Mouse (Mus musculus) layer of hippocampus, adult 18-20 months (tissue): ENCODE measurements around the gene Rufy3. TPM values are rescaled to one million over a fixed set of nuclear protein-coding genes. Genes with fewer than 3 reads are reported as not detected.

Experiments
- DNase-seq, 2 experiments: peaks; one replicate each; pipeline ENCODE4 v3.0.0; 2022; ENCODE audit warnings: low spot score in 2 of 2
- total RNA-seq, 2 experiments: library from RNA; stranded (reverse); gene quantifications; 2 replicates each; pipeline ENCODE4 v1.2.3; 2021

Gene Rufy3
- total RNA-seq, 2 experiments from 2014 or later, result 159 to 169 TPM

DNA sequence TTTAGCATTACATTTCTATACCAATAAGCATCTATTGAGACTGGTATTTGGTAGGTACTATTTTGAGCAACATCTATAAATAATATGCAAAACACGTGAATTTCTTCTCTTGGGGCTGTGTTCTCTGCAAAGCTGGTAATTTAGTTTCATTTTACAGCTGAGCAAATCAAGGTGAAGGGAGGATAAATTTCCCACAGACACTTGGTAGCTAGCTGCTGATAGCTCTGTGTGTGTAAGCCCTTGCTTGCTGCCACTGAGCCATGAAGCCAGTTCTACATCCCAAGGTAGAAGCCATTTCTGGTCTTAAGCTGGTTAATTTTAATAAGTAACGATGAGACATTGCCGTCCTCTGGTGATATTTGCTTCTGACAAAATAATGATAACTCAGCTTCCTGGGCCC lies 10.0 kb downstream of the Rufy3 start:
- DNase-seq, result no peak

DNA sequence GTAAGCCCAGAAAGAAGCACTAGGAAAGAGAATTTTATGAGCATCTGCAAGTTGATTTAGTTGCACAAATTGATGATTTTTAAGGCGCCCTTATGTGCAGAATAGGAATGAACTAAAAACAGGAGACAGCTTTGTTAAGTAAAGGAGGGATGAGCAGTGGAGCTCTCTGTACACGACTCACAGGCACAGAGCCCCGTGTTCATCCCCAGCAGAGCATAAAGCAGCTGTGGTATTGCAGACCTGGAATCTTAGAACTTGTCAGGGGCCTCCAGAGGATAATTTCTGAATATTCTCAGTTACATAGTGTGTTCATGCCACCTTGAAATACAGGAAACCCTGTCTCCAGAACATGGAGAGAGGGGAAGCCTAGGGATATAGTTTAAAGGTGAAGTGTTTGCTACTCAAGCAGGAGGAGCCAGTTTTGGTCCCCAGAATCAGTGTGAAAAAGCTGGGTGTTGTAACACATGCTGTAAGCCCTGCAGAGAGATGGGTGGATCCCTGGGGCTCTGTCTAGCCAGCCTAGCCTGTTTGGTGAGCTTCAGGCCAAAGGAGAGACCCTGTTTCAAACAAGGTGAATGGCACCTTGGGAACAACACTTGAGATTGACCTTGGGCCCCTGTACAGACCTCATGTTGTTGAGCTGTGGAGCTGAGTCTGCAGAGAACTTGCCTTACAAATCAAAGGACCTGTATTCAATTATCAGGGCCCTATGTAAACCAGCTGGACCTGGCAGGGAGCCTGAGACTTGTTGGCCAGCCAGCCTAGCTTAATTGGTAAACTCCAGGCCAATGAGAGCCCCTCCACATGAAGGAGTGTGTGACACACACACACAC lies 10.9 kb downstream of the Rufy3 start:
- no peak for DNase-seq

DNA sequence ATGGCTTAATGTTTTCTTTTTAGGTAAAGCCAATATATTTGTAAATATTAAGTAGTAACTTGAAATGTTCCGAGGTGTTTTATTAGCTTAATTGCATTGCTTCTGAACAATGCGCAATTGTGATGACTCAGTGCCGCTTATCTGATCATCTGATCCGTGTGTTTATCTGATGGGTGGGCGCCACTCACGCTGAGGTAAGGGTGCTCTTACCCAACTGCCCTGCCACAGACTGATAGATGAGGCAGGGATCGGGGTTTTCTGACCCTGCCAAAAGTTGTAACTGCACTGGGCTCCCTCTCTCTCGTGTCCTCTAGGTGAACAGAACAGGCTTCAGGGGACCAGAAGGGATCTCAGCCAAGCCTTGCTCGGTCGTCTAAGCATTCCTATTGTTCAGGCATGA lies 15.8 kb downstream of the Rufy3 start:
- no peak for DNase-seq

DNA sequence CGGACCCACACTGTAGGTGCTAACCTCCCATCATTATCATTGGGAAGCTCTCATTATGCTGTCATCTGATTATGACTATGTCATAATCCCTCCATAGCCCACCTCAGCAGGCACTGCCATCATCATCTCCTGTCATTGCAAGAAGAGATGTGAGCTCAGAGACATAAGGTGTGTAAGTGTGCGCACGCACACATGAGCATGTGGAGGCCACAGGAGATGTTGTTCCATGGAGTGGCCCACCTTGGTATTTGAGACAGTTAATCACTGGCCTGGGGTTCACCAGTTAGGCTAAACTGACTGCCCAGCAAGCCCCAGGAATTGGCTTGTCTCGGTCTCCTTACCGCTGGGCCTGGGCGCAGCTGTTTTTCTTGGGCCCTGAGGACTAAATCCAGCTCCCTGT lies 16.5 kb downstream of the Rufy3 start:
- no peak for DNase-seq

DNA sequence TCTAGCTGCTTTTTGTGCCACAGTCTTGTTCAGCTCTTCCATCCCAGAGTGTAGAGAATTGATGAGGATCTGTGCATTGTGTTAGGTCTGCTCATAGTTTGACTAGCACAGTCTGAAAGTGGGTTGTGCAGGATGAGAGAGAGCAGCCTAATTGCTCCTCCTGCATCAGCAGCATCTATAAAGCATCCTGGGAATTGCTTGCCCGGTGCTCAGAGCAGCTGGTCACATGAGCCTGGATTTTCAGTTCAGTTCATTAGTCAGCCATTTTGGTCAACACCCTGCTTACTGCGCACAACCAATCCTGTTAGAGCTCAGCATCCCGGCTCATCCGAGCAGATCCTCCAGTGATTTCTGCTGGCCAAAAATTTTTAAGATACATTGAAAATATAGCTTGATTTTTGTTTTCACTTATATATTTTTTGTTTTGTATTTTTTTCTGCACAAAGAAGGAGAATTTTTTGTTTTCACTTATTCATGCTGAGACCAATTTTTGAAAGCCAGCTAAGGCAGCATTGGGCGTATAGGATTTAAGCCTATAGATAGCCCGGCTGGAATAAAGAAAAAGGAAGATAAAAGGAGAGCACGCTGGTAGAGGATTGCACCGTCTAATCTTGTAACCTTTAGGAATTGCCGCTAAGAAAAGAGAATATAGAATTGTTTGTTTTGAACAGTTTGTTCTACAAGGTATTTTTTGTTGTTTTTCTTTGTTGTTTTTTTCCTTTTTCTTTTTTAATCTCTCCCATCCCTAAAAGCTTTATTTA lies 18.6 kb downstream of the Rufy3 start:
- peak; percentile 92 to 97 for DNase-seq

DNA sequence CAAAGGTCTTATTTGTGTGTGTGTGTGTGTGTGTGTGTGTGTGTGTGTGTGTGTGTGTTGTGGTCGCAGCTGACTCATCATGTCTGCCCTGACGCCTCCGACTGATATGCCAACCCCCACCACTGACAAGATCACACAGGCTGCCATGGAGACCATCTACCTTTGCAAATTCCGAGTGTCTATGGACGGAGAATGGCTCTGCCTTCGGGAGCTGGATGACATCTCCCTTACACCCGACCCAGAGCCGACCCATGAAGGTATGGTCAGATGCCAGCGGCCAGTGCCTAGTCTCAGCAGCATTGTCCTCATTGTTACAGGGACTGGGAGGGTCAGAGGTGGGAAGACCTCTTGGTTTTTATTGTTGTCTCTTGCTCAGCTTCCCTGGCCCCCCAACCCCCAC lies 19.2 kb downstream of the Rufy3 start:
- DNase-seq, result peak in 1 of 2 experiments; percentile 49

DNA sequence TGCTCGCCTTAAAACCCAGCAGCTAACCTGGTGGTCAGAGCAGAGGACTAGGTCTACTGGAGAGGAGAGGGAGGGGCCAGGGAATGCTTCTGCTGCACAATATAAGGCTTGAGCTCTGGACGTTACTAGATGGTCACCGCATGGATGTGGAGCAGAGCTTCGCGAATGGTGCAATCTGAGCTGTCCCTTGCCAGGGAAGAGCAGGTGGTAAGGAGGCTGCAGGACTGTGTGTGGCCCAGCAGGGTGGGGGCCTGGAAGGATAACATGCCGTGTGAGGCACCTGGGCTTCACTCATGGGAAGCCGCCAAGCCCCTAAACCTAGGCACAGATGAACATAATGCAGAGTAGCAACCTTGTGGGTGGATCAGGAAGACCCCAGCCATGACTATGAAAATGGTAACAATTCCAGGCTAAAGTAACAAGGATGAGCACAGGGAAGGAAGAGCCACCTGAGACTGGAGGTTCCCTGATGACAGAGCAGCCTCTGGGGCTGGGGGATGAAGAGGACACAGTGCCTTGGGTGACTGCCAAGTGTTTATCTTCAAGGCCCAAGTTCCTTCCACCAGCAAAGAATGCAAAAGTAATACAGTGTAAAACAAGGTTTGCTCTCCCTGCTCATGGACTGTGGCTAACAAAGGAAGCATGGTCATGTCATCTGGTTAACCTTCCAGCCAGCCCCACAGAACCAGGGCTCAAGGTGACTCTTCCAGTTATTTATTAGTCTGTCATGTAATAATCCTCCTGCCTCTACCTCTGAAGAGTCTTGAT lies 21.8 kb downstream of the Rufy3 start:
- no peak for DNase-seq

DNA sequence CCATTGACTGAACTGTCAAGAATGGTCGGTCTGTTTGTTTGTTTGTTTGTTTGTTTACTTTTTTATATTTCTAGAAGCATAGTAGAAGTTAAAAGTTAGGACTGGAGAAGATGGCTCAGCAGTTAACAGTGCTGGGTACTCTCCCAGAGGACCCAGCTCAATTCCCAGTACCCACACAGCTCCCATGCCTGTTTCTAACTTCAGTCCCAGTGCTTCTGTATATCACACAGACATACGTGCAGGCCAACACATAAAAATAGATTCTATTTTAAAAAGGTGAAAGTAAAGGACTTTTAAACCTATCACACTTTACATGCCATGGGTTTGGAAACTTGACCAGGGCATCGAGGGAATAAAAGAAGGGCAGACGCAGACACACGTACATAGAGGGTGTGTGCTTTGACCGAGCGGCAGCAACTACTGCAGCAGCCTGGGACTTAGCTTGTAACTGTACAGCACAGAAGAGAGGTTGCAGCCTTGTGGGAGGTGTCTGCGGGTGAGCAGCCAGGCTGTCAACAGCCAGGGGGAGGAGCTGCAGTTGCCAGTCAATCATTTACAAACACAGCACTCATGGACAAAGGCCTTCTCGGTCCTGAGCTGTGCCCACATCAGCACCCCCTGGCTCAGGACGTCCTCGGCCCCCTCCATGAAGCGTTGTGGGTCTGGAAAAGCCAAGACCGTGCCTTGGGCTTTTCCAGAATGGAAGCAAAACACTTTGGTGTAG lies 22.5 kb downstream of the Rufy3 start:
- peak in 1 of 2 experiments; percentile 39 for DNase-seq

DNA sequence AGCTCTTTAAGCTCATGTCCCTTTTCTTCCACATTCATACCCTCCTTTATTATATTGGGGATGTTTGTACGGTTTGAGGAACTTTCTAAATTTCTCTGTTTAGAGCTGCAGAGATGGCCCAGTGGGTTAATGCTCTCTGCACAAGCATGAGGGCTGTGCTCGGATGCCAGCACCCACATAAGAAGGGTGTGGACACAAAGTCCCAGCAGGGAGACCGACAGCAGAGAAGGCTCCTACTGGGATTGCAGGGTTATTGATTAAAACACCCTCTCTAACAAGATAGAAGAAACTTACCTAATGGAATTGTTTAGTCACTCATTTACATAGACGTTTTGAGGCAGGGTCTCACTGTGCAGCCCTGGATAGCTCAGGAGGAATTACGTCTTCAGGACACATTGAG lies 23.6 kb downstream of the Rufy3 start:
- no peak for DNase-seq

DNA sequence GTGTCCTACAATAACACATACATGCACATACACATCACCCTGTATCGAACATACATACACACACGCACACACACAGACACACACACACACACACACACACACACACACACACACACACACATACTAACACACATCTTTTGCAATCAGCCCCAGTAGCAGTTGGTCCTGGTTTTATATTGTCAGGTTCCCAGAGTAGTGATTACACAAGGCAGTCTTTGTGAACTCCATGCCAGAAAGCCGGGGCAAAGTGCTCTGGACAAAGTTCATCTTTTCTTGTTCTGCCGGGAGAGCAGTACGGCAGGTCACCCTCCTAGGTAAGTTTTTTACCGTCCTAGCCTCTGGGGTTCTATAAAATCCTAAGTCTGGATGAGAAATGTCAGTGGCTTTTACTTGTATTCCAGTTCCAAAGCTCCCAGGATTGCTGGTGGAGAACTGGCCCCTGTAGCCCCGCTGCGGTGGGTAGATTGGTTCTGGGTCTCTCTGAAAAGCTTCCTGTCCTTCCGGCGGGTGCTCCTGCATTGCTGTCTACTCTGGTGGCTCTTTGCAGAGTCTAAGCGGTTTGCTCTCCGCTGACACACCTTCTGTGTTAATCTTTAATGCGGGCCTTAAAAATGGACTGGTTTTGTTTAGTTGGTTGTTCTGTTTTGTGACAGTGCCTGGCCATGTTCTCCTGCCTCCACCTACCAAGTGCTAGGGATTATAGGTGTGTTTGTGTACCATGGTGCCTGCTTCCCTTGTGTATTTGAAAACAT lies 28.8 kb downstream of the Rufy3 start:
- no peak for DNase-seq

DNA sequence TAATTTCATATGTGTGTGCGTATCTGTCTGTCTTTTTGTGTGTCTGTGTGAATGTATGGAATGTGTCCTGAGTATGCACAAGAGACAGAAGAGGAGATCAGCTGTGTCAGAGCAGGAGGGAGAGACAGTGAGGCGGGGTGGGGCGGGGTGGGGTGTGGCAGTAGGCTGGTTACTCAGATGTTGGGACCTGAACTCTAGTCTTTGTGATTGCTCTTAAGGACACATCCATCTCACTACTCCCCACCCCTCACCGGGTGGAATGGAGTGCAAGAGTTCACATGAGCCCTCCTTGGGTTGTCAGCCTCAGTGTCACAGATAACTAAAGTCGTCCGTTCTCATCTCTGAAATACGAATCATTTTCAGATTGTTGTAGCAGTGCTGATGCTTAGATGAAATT lies 29.3 kb downstream of the Rufy3 start:
- DNase-seq, result no peak

DNA sequence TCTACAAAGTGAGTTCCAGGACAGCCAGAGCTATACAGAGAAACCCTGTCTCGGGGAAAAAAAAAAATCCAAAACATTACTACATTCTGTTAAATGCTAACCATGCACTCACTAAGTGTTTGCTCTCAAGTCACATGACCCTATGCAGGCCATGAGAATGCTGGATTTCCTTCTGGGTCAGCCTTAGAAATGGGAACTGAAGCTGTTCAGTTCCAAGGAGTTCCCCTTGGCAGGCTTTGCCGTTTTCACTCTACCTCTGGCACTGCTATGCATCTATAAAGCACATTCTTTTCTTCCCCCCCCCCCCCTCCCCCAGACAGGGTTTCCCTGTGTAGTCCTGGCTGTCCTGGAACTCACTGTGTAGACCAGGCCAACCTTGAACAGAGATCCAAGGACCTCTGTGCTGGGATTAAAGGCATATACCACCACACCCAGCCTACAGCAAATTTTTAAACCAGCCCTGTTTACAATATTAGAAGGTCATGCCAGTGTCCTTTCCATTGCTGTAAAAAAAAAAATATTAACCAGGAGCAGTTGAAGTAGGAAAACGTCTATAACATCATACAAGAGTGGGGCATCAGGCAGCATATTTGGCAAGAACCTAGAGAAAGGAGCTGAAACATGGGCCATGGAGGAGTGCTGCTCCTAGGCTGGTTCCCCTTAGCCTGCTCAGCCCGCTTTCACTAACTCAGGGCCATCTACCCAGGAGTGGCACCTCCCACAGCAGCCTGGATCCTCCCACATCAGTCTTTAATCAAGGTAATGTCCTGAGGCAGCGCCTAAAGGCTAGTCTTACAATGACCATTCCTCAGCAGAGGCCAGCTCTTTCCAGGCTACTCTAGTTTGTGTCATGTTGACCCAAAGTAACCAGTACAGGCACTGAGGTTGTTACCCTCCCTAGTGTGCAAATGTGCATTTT lies 31.0 kb downstream of the Rufy3 start:
- DNase-seq, result no peak

DNA sequence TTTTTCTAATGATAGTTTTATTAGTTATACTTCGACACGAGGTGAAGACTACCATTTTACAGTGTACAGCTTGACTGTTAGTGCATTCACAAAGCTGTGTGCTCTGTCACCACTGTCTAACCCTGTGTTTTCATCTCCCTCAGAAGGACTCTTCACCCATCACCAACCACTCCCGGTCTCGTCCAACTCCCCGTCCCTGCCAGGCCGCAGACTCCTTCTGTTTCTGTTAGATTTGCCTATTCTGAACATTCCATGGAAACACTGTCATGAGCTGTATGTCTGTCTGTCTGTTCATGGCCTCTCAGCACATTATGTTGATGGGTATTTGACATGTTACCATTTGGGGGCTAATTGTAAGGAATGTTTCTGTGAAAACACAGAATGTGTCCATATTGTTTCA lies 34.1 kb downstream of the Rufy3 start:
- no peak for DNase-seq

DNA sequence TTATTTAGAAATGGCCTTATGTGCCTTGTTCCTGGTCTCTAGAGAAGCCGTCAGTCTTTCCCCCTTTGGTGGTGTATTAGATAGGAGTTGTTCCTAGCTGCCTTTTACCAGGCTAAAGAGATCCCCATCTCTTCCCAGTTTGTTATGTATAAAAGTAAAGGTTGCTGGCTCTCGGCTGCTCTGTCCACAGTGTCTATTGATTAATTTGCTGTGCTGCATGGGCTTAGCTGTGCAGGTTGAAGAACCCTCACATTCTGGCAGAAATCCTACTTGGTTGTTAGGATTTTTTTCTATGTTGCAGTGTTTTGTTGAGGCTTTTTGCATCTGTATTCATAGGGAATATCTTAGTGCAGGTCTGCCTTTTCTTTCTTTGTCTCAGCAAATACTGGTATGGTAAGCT lies 37.2 kb downstream of the Rufy3 start:
- DNase-seq, result no peak

DNA sequence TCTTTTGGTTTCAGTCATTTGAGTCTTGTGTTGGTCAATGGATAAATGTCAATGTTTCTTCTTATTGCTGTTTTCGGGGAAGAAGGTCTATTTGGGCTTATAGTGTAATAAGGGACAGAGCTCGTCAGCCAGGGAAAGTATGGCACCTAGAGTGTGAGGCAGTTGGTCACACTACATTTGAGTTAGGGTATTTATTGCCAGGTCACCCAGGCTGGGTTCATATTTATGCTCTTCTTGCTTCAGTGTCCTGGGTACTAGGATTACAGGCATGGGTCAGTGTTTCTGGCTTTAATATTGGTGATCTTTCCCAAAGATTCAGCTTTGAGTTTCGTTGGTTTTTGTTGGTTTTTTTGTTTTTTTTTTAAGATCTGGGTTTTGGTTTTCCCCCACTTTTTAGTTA lies 37.9 kb downstream of the Rufy3 start:
- no peak for DNase-seq

DNA sequence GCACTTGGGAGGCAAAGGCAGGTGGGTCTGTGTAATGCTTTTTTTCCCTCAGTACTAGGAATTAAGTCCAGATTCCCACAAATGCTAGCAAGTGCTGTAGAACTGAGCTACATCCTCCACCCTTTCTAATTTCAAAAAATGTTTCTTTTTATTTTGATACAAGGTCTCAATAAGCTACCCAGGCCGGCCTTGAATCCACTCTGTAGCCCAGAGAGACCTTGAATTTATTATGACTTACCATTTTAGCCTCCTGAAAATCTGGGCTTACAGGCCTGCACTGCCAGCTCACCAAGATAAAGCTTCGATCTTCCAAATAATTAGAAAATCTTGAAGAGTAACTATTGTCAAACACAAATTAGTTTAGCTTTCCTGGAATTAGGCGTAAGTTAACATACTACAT lies 39.2 kb downstream of the Rufy3 start:
- DNase-seq, result no peak

DNA sequence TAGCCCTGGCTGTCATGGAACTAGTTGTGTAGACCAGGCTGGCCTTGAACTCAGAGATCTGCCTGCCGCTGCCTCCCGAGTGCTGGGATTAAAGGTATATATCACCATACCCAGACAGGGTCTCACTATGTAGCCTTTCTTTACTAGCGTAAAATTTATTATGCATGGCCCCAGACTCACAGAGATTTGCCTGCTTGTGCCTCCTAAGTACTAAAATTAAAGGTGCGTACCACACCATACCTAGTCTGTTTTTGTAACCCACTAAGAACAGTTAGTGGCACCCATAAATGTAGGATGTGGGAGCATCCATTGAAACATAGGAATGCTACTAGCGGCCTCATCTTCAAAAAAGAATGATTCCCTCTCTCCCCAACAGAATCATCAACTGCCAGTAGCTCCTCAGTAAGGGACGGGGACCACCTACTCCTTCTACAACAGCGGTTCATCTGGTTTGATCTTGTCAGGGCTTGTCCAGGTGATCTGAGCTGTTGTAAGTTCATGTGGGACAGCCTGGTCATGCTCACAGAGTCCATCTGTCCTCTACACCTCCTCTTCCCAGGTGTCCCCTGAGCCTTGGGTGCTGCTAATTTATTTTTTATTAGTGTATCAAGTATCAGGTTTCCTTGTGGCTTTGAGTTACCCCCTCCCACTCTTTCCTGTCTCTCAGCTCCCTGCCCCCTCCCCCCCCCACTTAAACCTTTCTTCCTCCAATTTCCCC lies 40.0 kb downstream of the Rufy3 start:
- DNase-seq, result no peak

DNA sequence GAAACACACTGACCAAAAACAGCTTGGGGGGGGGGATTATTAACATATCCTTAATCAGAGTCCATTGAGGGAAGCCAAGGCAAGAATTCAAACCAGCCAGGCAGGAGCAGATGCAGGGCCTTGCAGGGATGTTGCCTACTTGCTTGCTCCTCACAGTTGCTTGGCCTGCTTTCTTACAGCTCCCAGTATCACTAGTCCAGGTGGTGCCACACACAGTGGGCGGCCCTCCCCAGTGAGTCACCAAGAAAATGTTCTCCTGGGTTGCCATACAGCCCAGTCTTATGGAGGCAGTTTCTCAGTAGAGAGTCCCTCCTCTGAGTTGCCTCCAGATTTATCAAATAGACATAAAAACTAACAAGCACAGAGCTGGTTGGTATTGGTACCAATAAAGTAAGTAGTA lies 49.3 kb downstream of the Rufy3 start:
- DNase-seq, result peak; percentile 10 to 42

DNA sequence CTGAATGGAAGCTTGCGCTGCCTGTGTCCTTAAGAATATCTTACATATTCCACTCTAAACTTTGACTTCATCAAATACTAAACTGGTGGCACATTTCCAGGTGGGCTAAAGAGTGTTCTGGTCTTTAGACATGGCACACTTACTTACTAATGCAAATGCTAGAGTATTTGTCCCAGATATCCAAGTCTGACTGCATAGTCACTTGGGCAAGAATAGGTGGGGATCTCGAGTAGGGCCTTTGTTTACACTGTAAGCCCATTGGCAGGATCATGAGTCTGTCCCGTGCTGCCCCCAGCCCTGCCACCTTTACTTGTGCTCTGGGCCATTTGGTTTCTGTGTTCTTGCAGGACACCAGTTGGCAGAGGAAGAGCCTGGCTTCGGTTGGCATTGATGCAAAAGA lies 52.1 kb downstream of the Rufy3 start:
- no peak for DNase-seq
